Mouse (Mus musculus) lung, adult 2 months (tissue): ENCODE data around the gene Arhgdig.

Experiments
- CTCF ChIP-seq: fragments of 200-500 bp; IDR thresholded peaks from 2 replicates; pipeline ENCODE4 v1.5.1; 2011; ENCODE audit warnings: mild to moderate bottlenecking, low read length, control low read depth; ENCODE audit not compliant: insufficient read depth
- POLR2A ChIP-seq: fragments of 200-500 bp; IDR thresholded peaks from 2 replicates; pipeline ENCODE4 v1.6.1; 2011; ENCODE audit warnings: low read depth, mild to moderate bottlenecking, control low read depth, low read length, borderline replicate concordance; ENCODE audit errors: extremely low read depth

GRCm38 (mm10) chr17:26221508-26221907, 13.9 kb upstream of the Arhgdig start:
- TF ChIP-seq POLR2A (no peak), CTCF (no peak)
